ENCODE assay signal across 8 mouse cellular contexts in genomic region chr15:82211911-82212751, GRCm38 (mm10). TPM values are rescaled to one million over a fixed set of nuclear protein-coding genes. Genes with fewer than 3 reads are reported as not detected.
A peak's percentile ranks its signal among the peaks of the same experiment; 100 is the strongest.
DNase-seq lines count a peak whose midpoint lies in the region; ATAC-seq and TF ChIP-seq lines count a peak whose summit lies in the region.

No protein-coding gene starts in this region.

- no peak overlapping the region for H3K27ac ChIP-seq in embryonic facial prominence, embryonic 12.5 days
- H3K27ac ChIP-seq in intestine, embryonic 15.5 days, result no peak overlapping the region
- no peak overlapping the region for H3K27ac ChIP-seq in midbrain, postnatal 0 days (ENCODE audit: low read depth, low read length)

- peaks cover 98% of the 10 kb centered on the region for H3K27me3 ChIP-seq in embryonic facial prominence, embryonic 12.5 days
- H3K27me3 ChIP-seq in intestine, embryonic 15.5 days (replicated peaks), result peaks cover 89% of the 10 kb centered on the region
- H3K27me3 ChIP-seq in midbrain, postnatal 0 days (ENCODE audit: insufficient read depth, low read length), result peaks cover 61% of the 10 kb centered on the region

- no peaks in the 10 kb centered on the region for H3K9me3 ChIP-seq in embryonic facial prominence, embryonic 12.5 days
- no peaks in the 10 kb centered on the region for H3K9me3 ChIP-seq in intestine, embryonic 15.5 days
- H3K9me3 ChIP-seq in midbrain, postnatal 0 days (ENCODE audit: low read length), result no peaks in the 10 kb centered on the region

- peak; percentile 17 for DNase-seq in kidney, adult 18-20 months
- DNase-seq in kidney, adult 11 months, result no peak
- DNase-seq in T-cell, adult 2 months (ENCODE audit: low spot score), result peak; percentile 5
- no peak for DNase-seq in midbrain, postnatal 0 days (ENCODE audit: low spot score)
- DNase-seq in urinary bladder, postnatal 25 days (ENCODE audit: low spot score), result no peak
- DNase-seq in frontal cortex, postnatal 25 days (ENCODE audit: low spot score in 2 of 2), result no peak

- H3K36me3 ChIP-seq in embryonic facial prominence, embryonic 12.5 days, result no peaks in the 10 kb centered on the region
- no peaks in the 10 kb centered on the region for H3K36me3 ChIP-seq in intestine, embryonic 15.5 days
- H3K36me3 ChIP-seq in midbrain, postnatal 0 days (ENCODE audit: insufficient read depth, low read length), result no peaks in the 10 kb centered on the region

- peak overlapping the region; percentile 41 for H3K4me3 ChIP-seq in embryonic facial prominence, embryonic 12.5 days
- H3K4me3 ChIP-seq in intestine, embryonic 15.5 days (replicated peaks), result peak overlapping the region; percentile 36
- H3K4me3 ChIP-seq in midbrain, postnatal 0 days (ENCODE audit: low read depth, low read length), result peak overlapping the region; percentile 40

- peak; percentile 54 for ATAC-seq in embryonic facial prominence, embryonic 12.5 days (ENCODE audit: insufficient number of reproducible peaks, insufficient read depth, low FRiP score, low TSS enrichment)
- ATAC-seq in intestine, embryonic 15.5 days, result peak; percentile 57
- 0 out of 2 replicates have a peak, but pooled peaks have one; percentile 24 for ATAC-seq in midbrain, postnatal 0 days (ENCODE audit: low FRiP score)

- peak overlapping the region; percentile 85 for H3K4me2 ChIP-seq in embryonic facial prominence, embryonic 12.5 days (replicated peaks)
- peak overlapping the region; percentile 74 for H3K4me2 ChIP-seq in intestine, embryonic 15.5 days (replicated peaks)
- H3K4me2 ChIP-seq in midbrain, postnatal 0 days (ENCODE audit: low read depth, low read length, poor library complexity, severe bottlenecking), result peak overlapping the region; percentile 62

- peaks cover 34% of the 10 kb centered on the region for H3K4me1 ChIP-seq in embryonic facial prominence, embryonic 12.5 days
- peaks cover 19% of the 10 kb centered on the region for H3K4me1 ChIP-seq in intestine, embryonic 15.5 days (replicated peaks)
- peaks cover 7% of the 10 kb centered on the region; the same call in 1 of the 2 replicates for H3K4me1 ChIP-seq in midbrain, postnatal 0 days (ENCODE audit: insufficient read depth, low read length)

- H3K9ac ChIP-seq in embryonic facial prominence, embryonic 12.5 days, result peak overlapping the region; percentile 48
- H3K9ac ChIP-seq in intestine, embryonic 15.5 days, result no peak overlapping the region
- H3K9ac ChIP-seq in midbrain, postnatal 0 days (replicated peaks; ENCODE audit: low read length, poor library complexity, severe bottlenecking), result peak overlapping the region; percentile 24; the same call in 1 of the 2 replicates

- under 1% methylated on average over 101 of the region's 112 CpGs for WGBS in embryonic facial prominence, embryonic 12.5 days
- under 1% methylated on average over 110 of the region's 112 CpGs for WGBS in intestine, embryonic 15.5 days
- WGBS in midbrain, postnatal 0 days, result 2% methylated on average over 102 of the region's 112 CpGs

- TF ChIP-seq CTCF in midbrain, postnatal 0 days (IDR thresholded peaks at IDR 0.05), result peak; percentile 6; the same call in 1 of the 2 replicates

RNA-seq across cellular contexts. Expression of gene Shisa8, which starts 0.5 kb away (rescaled TPM):
- 0.75 and 0.79 TPM in 2 replicates for polyA plus RNA-seq in embryonic facial prominence, embryonic 12.5 days (2016; fragmentation: Nextera tagmentation; extraction: Ambion mirVana)
- 0.10 and 0.15 TPM in 2 replicates for polyA plus RNA-seq in intestine, embryonic 15.5 days (2015; fragmentation: Nextera tagmentation; extraction: Ambion mirVana)
- total RNA-seq in midbrain, postnatal 0 days (2014; rRNA removed), result 6.5 and 7.6 TPM in 2 replicates
- 1.6 and 2.2 TPM in 2 replicates for polyA plus RNA-seq in midbrain, postnatal 0 days (2015; fragmentation: Nextera tagmentation; extraction: Ambion mirVana)

RNA-seq across cellular contexts. Expression of gene Tnfrsf13c, which starts 12.0 kb away (rescaled TPM):
- polyA plus RNA-seq in embryonic facial prominence, embryonic 12.5 days (2016; fragmentation: Nextera tagmentation; extraction: Ambion mirVana), result 0.13 and 0.23 TPM in 2 replicates
- polyA plus RNA-seq in intestine, embryonic 15.5 days (2015; fragmentation: Nextera tagmentation; extraction: Ambion mirVana), result 0.25 TPM in 1 of 2 replicates, not detected in the other
- total RNA-seq in midbrain, postnatal 0 days (2014; rRNA removed), result 0.94 and 2.1 TPM in 2 replicates
- polyA plus RNA-seq in midbrain, postnatal 0 days (2015; fragmentation: Nextera tagmentation; extraction: Ambion mirVana), result 0.18 and 0.27 TPM in 2 replicates

RNA-seq across cellular contexts. Expression of gene Cenpm, which starts 32.4 kb away (rescaled TPM):
- 68.8 and 71.0 TPM in 2 replicates for polyA plus RNA-seq in embryonic facial prominence, embryonic 12.5 days (2016; fragmentation: Nextera tagmentation; extraction: Ambion mirVana)
- 46.0 and 49.1 TPM in 2 replicates for polyA plus RNA-seq in intestine, embryonic 15.5 days (2015; fragmentation: Nextera tagmentation; extraction: Ambion mirVana)
- total RNA-seq in midbrain, postnatal 0 days (2014; rRNA removed), result 5.2 and 17.9 TPM in 2 replicates
- 10.2 TPM in 2 replicates for polyA plus RNA-seq in midbrain, postnatal 0 days (2015; fragmentation: Nextera tagmentation; extraction: Ambion mirVana)

RNA-seq across cellular contexts. Expression of gene 1500009C09Rik, which starts 40.1 kb away (rescaled TPM):
- 0.29 TPM in 1 of 2 replicates, not detected in the other for polyA plus RNA-seq in embryonic facial prominence, embryonic 12.5 days (2016; fragmentation: Nextera tagmentation; extraction: Ambion mirVana)
- 0.13 TPM in 1 of 2 replicates, not detected in the other for polyA plus RNA-seq in intestine, embryonic 15.5 days (2015; fragmentation: Nextera tagmentation; extraction: Ambion mirVana)
- total RNA-seq in midbrain, postnatal 0 days (2014; rRNA removed), result 139 and 156 TPM in 2 replicates
- 15.4 and 17.9 TPM in 2 replicates for polyA plus RNA-seq in midbrain, postnatal 0 days (2015; fragmentation: Nextera tagmentation; extraction: Ambion mirVana)

Comparison
In these comparisons a context has a peak if more than half of its experiments do, and no peak if none do; other contexts are left out.
1. DNase-seq: peak in kidney, adult 18-20 months (single experiment) and T-cell, adult 2 months (single experiment); none in kidney, adult 11 months (single experiment), midbrain, postnatal 0 days (single experiment), urinary bladder, postnatal 25 days (single experiment) and frontal cortex, postnatal 25 days (0 of 2).
2. Peak in every context shown above with its lines, with median percentiles within 50 percentile points of each other: ATAC-seq, H3K4me2 ChIP-seq and H3K4me3 ChIP-seq.